Mouse (Mus musculus) liver, embryonic 14.5 days (tissue): ENCODE results near the gene Lingo2.

Experiments
- CTCF ChIP-seq: IDR thresholded peaks from 2 replicates; pipeline ENCODE4 v1.5.1; 2016; ENCODE audit warnings: antibody characterized with exemption, low read depth, control low read depth
- EP300 ChIP-seq: IDR thresholded peaks from 2 replicates; pipeline ENCODE4 v1.6.1; 2016; ENCODE audit warnings: antibody characterized with exemption, low read depth

GRCm38 (mm10) chr4:35766905-35767304, 1184.6 kb downstream of the Lingo2 start:
- TF ChIP-seq EP300 (no peak), CTCF (no peak)
